Comparison of ENCODE assay signal across 7 mouse cellular contexts in the genomic region with DNA sequence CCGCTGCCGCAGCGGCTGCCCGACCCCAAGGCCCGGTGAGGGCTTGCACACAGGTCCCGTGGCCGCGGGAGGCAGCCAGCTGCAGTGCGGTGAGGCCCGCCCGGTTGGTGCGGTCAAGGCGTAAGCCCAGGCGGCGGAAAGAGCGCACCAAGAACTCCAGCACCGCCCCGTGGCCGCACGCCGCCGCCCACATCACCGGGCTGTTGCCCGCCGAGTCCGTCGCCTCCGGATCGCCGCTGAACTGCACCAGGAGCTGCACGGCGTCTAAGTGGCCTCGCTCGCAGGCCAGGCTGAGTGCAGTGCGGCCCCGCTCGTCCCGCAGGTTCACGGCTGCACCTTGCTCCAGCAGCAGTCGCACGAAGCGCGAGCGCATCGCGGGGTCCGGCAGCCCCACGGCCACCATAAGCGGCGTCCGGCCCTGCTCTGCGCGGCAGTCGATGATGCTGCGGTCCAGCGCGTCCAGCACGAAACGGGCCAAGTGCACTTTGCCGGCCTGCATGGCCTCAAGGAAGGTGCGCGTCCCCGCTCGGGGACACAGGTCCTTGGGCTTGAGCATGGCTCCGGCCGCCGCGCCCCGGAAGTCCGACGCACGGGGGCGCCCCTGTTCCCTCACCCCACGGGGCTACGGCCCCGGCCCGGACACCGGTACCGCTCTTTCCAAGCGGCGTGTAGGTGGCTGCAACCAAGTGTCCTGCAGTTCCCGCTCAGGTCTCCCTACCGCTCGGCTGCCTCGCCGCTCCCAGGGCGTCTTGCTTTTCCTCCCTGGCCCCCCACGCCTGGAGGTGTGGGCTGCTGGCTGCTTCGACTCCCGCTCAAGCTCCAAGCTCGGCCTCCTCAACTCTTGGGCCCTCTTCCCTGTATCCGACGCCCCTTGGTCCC. TPM values are rescaled to one million over a fixed set of nuclear protein-coding genes. Genes with fewer than 3 reads are reported as not detected.
DNase-seq lines count a peak whose midpoint lies in the region; ATAC-seq lines count a peak whose summit lies in the region.

No protein-coding gene starts in this region.

- H3K4me1 ChIP-seq in limb, embryonic 13.5 days = peaks cover 34% of the 10 kb centered on the region
- H3K4me1 ChIP-seq in midbrain, embryonic 15.5 days = peaks cover 45% of the 10 kb centered on the region

- no peaks in the 10 kb centered on the region for H3K36me3 ChIP-seq in limb, embryonic 13.5 days
- H3K36me3 ChIP-seq in midbrain, embryonic 15.5 days (replicated peaks) = no peaks in the 10 kb centered on the region

- WGBS in limb, embryonic 13.5 days = under 1% methylated on average over 92 of the region's 93 CpGs
- WGBS in midbrain, embryonic 15.5 days = 1% methylated on average over 89 of the region's 93 CpGs

- intact Hi-C loops in heart, postnatal 36 days (cut with DNase I) = no loop called here

- peak; percentile 38 for DNase-seq in thymus, postnatal 25 days
- DNase-seq in thymus, postnatal 10 days (ENCODE audit: low spot score in 2 of 2) = no peak
- DNase-seq in embryo, embryonic 9.5 days (ENCODE audit: extremely low spot score) = peak; percentile 61
- peak; percentile 56 to 63 for DNase-seq in heart, postnatal 36 days
- DNase-seq in MN1 (ENCODE audit: low spot score) = no peak

- peak overlapping the region; percentile 48 for H3K9ac ChIP-seq in limb, embryonic 13.5 days
- H3K9ac ChIP-seq in midbrain, embryonic 15.5 days = peak overlapping the region; percentile 23; the same call in 1 of the 2 replicates

- H3K9me3 ChIP-seq in limb, embryonic 13.5 days = no peaks in the 10 kb centered on the region
- no peaks in the 10 kb centered on the region for H3K9me3 ChIP-seq in midbrain, embryonic 15.5 days

- H3K4me2 ChIP-seq in limb, embryonic 13.5 days (replicated peaks) = peak overlapping the region; percentile 75
- H3K4me2 ChIP-seq in midbrain, embryonic 15.5 days = peak overlapping the region; percentile 68

- H3K4me3 ChIP-seq in limb, embryonic 13.5 days = peak overlapping the region; percentile 47
- H3K4me3 ChIP-seq in midbrain, embryonic 15.5 days = peak overlapping the region; percentile 33

- H3K27ac ChIP-seq in limb, embryonic 13.5 days = no peak overlapping the region
- H3K27ac ChIP-seq in midbrain, embryonic 15.5 days = no peak overlapping the region

- H3K27me3 ChIP-seq in limb, embryonic 13.5 days = peaks cover 95% of the 10 kb centered on the region
- H3K27me3 ChIP-seq in midbrain, embryonic 15.5 days (replicated peaks) = peaks cover 93% of the 10 kb centered on the region

- ATAC-seq in limb, embryonic 13.5 days (ENCODE audit: low FRiP score, low read depth) = no peak
- peak; percentile 21 for ATAC-seq in midbrain, embryonic 15.5 days (replicated peaks)

RNA-seq across cellular contexts. Expression of a gene that starts 0.6 kb away (rescaled TPM):
- 1 to 10 TPM; 1.4 to 2.5 TPM for total RNA-seq in heart, postnatal 36 days (2021)
- 0.05 TPM in 1 of 2 replicates, not detected in the other for polyA plus RNA-seq in limb, embryonic 13.5 days (2015; fragmentation: Nextera tagmentation; extraction: Ambion mirVana)
- polyA plus RNA-seq in midbrain, embryonic 15.5 days (2015; fragmentation: Nextera tagmentation; extraction: Ambion mirVana) = not detected in 2 replicates

RNA-seq across cellular contexts. Expression of a gene that starts 25.1 kb away (rescaled TPM):
- 1 to 10 TPM; 1.9 to 2.7 TPM for total RNA-seq in heart, postnatal 36 days (2021)
- polyA plus RNA-seq in limb, embryonic 13.5 days (2015; fragmentation: Nextera tagmentation; extraction: Ambion mirVana) = 0.28 and 0.46 TPM in 2 replicates
- 0.43 and 0.71 TPM in 2 replicates for polyA plus RNA-seq in midbrain, embryonic 15.5 days (2015; fragmentation: Nextera tagmentation; extraction: Ambion mirVana)

RNA-seq across cellular contexts. Expression of a gene that starts 40.0 kb away (rescaled TPM):
- total RNA-seq in heart, postnatal 36 days (2021) = 10 to 100 TPM; 10.1 to 13.0 TPM
- polyA plus RNA-seq in limb, embryonic 13.5 days (2015; fragmentation: Nextera tagmentation; extraction: Ambion mirVana) = 1.8 and 3.3 TPM in 2 replicates
- polyA plus RNA-seq in midbrain, embryonic 15.5 days (2015; fragmentation: Nextera tagmentation; extraction: Ambion mirVana) = 67.8 and 69.1 TPM in 2 replicates

RNA-seq across cellular contexts. Expression of a gene that starts 42.4 kb away (rescaled TPM):
- total RNA-seq in heart, postnatal 36 days (2021) = 10 to 100 TPM; 27.2 to 29.6 TPM
- polyA plus RNA-seq in limb, embryonic 13.5 days (2015; fragmentation: Nextera tagmentation; extraction: Ambion mirVana) = 19.4 and 21.1 TPM in 2 replicates
- 20.5 and 21.6 TPM in 2 replicates for polyA plus RNA-seq in midbrain, embryonic 15.5 days (2015; fragmentation: Nextera tagmentation; extraction: Ambion mirVana)

RNA-seq across cellular contexts. Expression of a gene that starts 59.3 kb away (rescaled TPM):
- total RNA-seq in heart, postnatal 36 days (2021) = 10 to 100 TPM; 24.1 to 28.3 TPM
- 0.78 and 0.85 TPM in 2 replicates for polyA plus RNA-seq in limb, embryonic 13.5 days (2015; fragmentation: Nextera tagmentation; extraction: Ambion mirVana)
- 1.3 and 2.1 TPM in 2 replicates for polyA plus RNA-seq in midbrain, embryonic 15.5 days (2015; fragmentation: Nextera tagmentation; extraction: Ambion mirVana)

Comparison
In these comparisons a context has a peak if more than half of its experiments do, and no peak if none do; other contexts are left out.
1. DNase-seq: peak in thymus, postnatal 25 days (single experiment), embryo, embryonic 9.5 days (single experiment) and heart, postnatal 36 days (2 of 2); none in thymus, postnatal 10 days (0 of 2) and MN1 (single experiment).
2. RNA of a gene that starts 40.0 kb away (polyA plus RNA-seq): 67.8 to 69.1 TPM in midbrain, embryonic 15.5 days; 1.8 to 3.3 TPM in limb, embryonic 13.5 days; every median in the first group is over 10 times any median in the second.